Mouse (Mus musculus): ENCODE measurements around the gene Zfp661. TPM values are rescaled to one million over a fixed set of nuclear protein-coding genes. Genes with fewer than 3 reads are reported as not detected.
"Not testable (repeated sequence)": the region's sequence is repeated elsewhere in the genome, so short reads cannot be mapped to it uniquely, and the experiment has no call there.

Zfp661 gene
- polyA plus RNA-seq, 1 experiment from 2014 or later, result 11.0 TPM

- H3K4me3 ChIP-seq (replicated peaks; ENCODE audit: low read length), result no peak overlapping the region
- H3K27me3 ChIP-seq (replicated peaks; ENCODE audit: control insufficient read depth, insufficient read depth, low read length), result no peaks in the 10 kb centered on the region
- 96% methylated on average over 4 of the region's 4 CpGs for WGBS
- no peaks in the 10 kb centered on the region for H3K9me3 ChIP-seq (ENCODE audit: control insufficient read depth, low read length)
- H3K4me2 ChIP-seq (ENCODE audit: low read length), result no peak overlapping the region
- no peaks in the 10 kb centered on the region for H3K4me1 ChIP-seq (replicated peaks; ENCODE audit: control insufficient read depth, insufficient read depth, low read length)
- no peaks in the 10 kb centered on the region for H3K36me3 ChIP-seq (ENCODE audit: control insufficient read depth, insufficient read depth)
- ATAC-seq, result no peak
- no peak overlapping the region for H3K27ac ChIP-seq (ENCODE audit: low read length)
- no peak overlapping the region for H3K9ac ChIP-seq (replicated peaks; ENCODE audit: low read depth, low read length)
These were observed 25.4 kb upstream of the Zfp661 start for GRCm38 (mm10) chr2:127612288-127612687.

- no peak overlapping the region for H3K27ac ChIP-seq (ENCODE audit: low read length)
- no peaks in the 10 kb centered on the region for H3K4me1 ChIP-seq (replicated peaks; ENCODE audit: control insufficient read depth, insufficient read depth, low read length)
- no peak for ATAC-seq
- H3K9ac ChIP-seq (replicated peaks; ENCODE audit: low read depth, low read length), result no peak overlapping the region
- H3K4me3 ChIP-seq (replicated peaks; ENCODE audit: low read length), result no peak overlapping the region
- no peaks in the 10 kb centered on the region for H3K9me3 ChIP-seq (ENCODE audit: control insufficient read depth, low read length)
- no peaks in the 10 kb centered on the region for H3K27me3 ChIP-seq (replicated peaks; ENCODE audit: control insufficient read depth, insufficient read depth, low read length)
- 84% methylated on average over 4 of the region's 4 CpGs for WGBS
- H3K36me3 ChIP-seq (ENCODE audit: control insufficient read depth, insufficient read depth), result peaks cover 4% of the 10 kb centered on the region; the same call in 1 of the 2 replicates
- no peak overlapping the region for H3K4me2 ChIP-seq (ENCODE audit: low read length)
These were observed 24.5 kb upstream of the Zfp661 start for GRCm38 (mm10) chr2:127611386-127611785.

- no peak overlapping the region for H3K9ac ChIP-seq (replicated peaks; ENCODE audit: low read depth, low read length)
- H3K27me3 ChIP-seq (replicated peaks; ENCODE audit: control insufficient read depth, insufficient read depth, low read length), result no peaks in the 10 kb centered on the region
- peaks cover 13% of the 10 kb centered on the region; the same call in 1 of the 2 replicates for H3K36me3 ChIP-seq (ENCODE audit: control insufficient read depth, insufficient read depth)
- no peak for ATAC-seq
- no peak overlapping the region for H3K27ac ChIP-seq (ENCODE audit: low read length)
- H3K9me3 ChIP-seq (ENCODE audit: control insufficient read depth, low read length), result no peaks in the 10 kb centered on the region
- 4% methylated on average over 5 of the region's 5 CpGs for WGBS
- H3K4me2 ChIP-seq (ENCODE audit: low read length), result no peak overlapping the region
- no peaks in the 10 kb centered on the region for H3K4me1 ChIP-seq (replicated peaks; ENCODE audit: control insufficient read depth, insufficient read depth, low read length)
- no peak overlapping the region for H3K4me3 ChIP-seq (replicated peaks; ENCODE audit: low read length)
These were observed 22.1 kb upstream of the Zfp661 start for GRCm38 (mm10) chr2:127608986-127609385.

GRCm38 (mm10) chr2:127608234-127608633 is 21.3 kb upstream of the Zfp661 start:
- no peaks in the 10 kb centered on the region for H3K9me3 ChIP-seq (ENCODE audit: control insufficient read depth, low read length)
- peak; percentile 47 for ATAC-seq
- no peaks in the 10 kb centered on the region for H3K27me3 ChIP-seq (replicated peaks; ENCODE audit: control insufficient read depth, insufficient read depth, low read length)
- H3K4me2 ChIP-seq (ENCODE audit: low read length), result no peak overlapping the region
- no peak overlapping the region for H3K27ac ChIP-seq (ENCODE audit: low read length)
- H3K4me1 ChIP-seq (replicated peaks; ENCODE audit: control insufficient read depth, insufficient read depth, low read length), result no peaks in the 10 kb centered on the region
- WGBS, result 47% methylated on average over 3 of the region's 3 CpGs
- no peak overlapping the region for H3K9ac ChIP-seq (replicated peaks; ENCODE audit: low read depth, low read length)
- H3K4me3 ChIP-seq (replicated peaks; ENCODE audit: low read length), result no peak overlapping the region
- peaks cover 13% of the 10 kb centered on the region; the same call in 1 of the 2 replicates for H3K36me3 ChIP-seq (ENCODE audit: control insufficient read depth, insufficient read depth)

GRCm38 (mm10) chr2:127605203-127605602 is 18.3 kb upstream of the Zfp661 start:
- Histone ChIP-seq H3K27me3 (replicated peaks; ENCODE audit: control insufficient read depth, insufficient read depth, low read length) (no peaks in the 10 kb centered on the region), H3K9me3 (ENCODE audit: control insufficient read depth, low read length) (no peaks in the 10 kb centered on the region), H3K9ac (replicated peaks; ENCODE audit: low read depth, low read length) (no peak overlapping the region), H3K4me3 (replicated peaks; ENCODE audit: low read length) (no peak overlapping the region), H3K27ac (ENCODE audit: low read length) (no peak overlapping the region), H3K36me3 (ENCODE audit: control insufficient read depth, insufficient read depth) (peaks cover 34% of the 10 kb centered on the region), H3K4me1 (replicated peaks; ENCODE audit: control insufficient read depth, insufficient read depth, low read length) (no peaks in the 10 kb centered on the region), H3K4me2 (ENCODE audit: low read length) (no peak overlapping the region)
- 88% methylated on average over 3 of the region's 3 CpGs for WGBS
- ATAC-seq, result no peak

- not testable (repeated sequence) for H3K9me3 ChIP-seq (ENCODE audit: control insufficient read depth, low read length); H3K4me1 ChIP-seq (replicated peaks; ENCODE audit: control insufficient read depth, insufficient read depth, low read length); H3K4me2 ChIP-seq (ENCODE audit: low read length); H3K27ac ChIP-seq (ENCODE audit: low read length); H3K27me3 ChIP-seq (replicated peaks; ENCODE audit: control insufficient read depth, insufficient read depth, low read length); H3K4me3 ChIP-seq (replicated peaks; ENCODE audit: low read length); H3K9ac ChIP-seq (replicated peaks; ENCODE audit: low read depth, low read length); ATAC-seq
- peaks cover 47% of the 10 kb centered on the region for H3K36me3 ChIP-seq (ENCODE audit: control insufficient read depth, insufficient read depth)
- 97% methylated on average over 5 of the region's 8 CpGs for WGBS
These were observed 16.5 kb upstream of the Zfp661 start for GRCm38 (mm10) chr2:127603383-127603782.

GRCm38 (mm10) chr2:127590840-127591239 is 3.9 kb upstream of the Zfp661 start:
- 89% methylated on average over 4 of the region's 4 CpGs for WGBS
- Histone ChIP-seq H3K4me2 (ENCODE audit: low read length) (no peak overlapping the region), H3K36me3 (ENCODE audit: control insufficient read depth, insufficient read depth) (peaks cover 19% of the 10 kb centered on the region), H3K4me3 (replicated peaks; ENCODE audit: low read length) (no peak overlapping the region), H3K27me3 (replicated peaks; ENCODE audit: control insufficient read depth, insufficient read depth, low read length) (no peaks in the 10 kb centered on the region), H3K27ac (ENCODE audit: low read length) (no peak overlapping the region), H3K9ac (replicated peaks; ENCODE audit: low read depth, low read length) (no peak overlapping the region), H3K4me1 (replicated peaks; ENCODE audit: control insufficient read depth, insufficient read depth, low read length) (peaks cover 16% of the 10 kb centered on the region), H3K9me3 (ENCODE audit: control insufficient read depth, low read length) (no peaks in the 10 kb centered on the region)
- no peak for ATAC-seq

- no peak overlapping the region for H3K9ac ChIP-seq (replicated peaks; ENCODE audit: low read depth, low read length)
- H3K4me2 ChIP-seq (ENCODE audit: low read length), result no peak overlapping the region
- H3K36me3 ChIP-seq (ENCODE audit: control insufficient read depth, insufficient read depth), result peaks cover 12% of the 10 kb centered on the region
- 79% methylated on average over 15 of the region's 15 CpGs for WGBS
- H3K27ac ChIP-seq (ENCODE audit: low read length), result no peak overlapping the region
- H3K4me3 ChIP-seq (replicated peaks; ENCODE audit: low read length), result no peak overlapping the region
- ATAC-seq, result no peak
- peaks cover 16% of the 10 kb centered on the region for H3K4me1 ChIP-seq (replicated peaks; ENCODE audit: control insufficient read depth, insufficient read depth, low read length)
- H3K27me3 ChIP-seq (replicated peaks; ENCODE audit: control insufficient read depth, insufficient read depth, low read length), result no peaks in the 10 kb centered on the region
- no peaks in the 10 kb centered on the region for H3K9me3 ChIP-seq (ENCODE audit: control insufficient read depth, low read length)
These were observed 3.3 kb upstream of the Zfp661 start for GRCm38 (mm10) chr2:127590204-127590603.

GRCm38 (mm10) chr2:127588897-127589296 is 2.0 kb upstream of the Zfp661 start:
- no peak overlapping the region for H3K9ac ChIP-seq (replicated peaks; ENCODE audit: low read depth, low read length)
- no peaks in the 10 kb centered on the region for H3K27me3 ChIP-seq (replicated peaks; ENCODE audit: control insufficient read depth, insufficient read depth, low read length)
- peaks cover 22% of the 10 kb centered on the region for H3K4me1 ChIP-seq (replicated peaks; ENCODE audit: control insufficient read depth, insufficient read depth, low read length)
- peaks cover 8% of the 10 kb centered on the region for H3K36me3 ChIP-seq (ENCODE audit: control insufficient read depth, insufficient read depth)
- no peak overlapping the region for H3K4me2 ChIP-seq (ENCODE audit: low read length)
- no peaks in the 10 kb centered on the region for H3K9me3 ChIP-seq (ENCODE audit: control insufficient read depth, low read length)
- H3K4me3 ChIP-seq (replicated peaks; ENCODE audit: low read length), result no peak overlapping the region
- no peak overlapping the region for H3K27ac ChIP-seq (ENCODE audit: low read length)
- no peak for ATAC-seq
- 86% methylated on average over 9 of the region's 9 CpGs for WGBS

GRCm38 (mm10) chr2:127587514-127587844 is 585 bp upstream of the Zfp661 start:
- Histone ChIP-seq H3K9me3 (ENCODE audit: control insufficient read depth, low read length) (no peaks in the 10 kb centered on the region), H3K4me1 (replicated peaks; ENCODE audit: control insufficient read depth, insufficient read depth, low read length) (peaks cover 29% of the 10 kb centered on the region), H3K36me3 (ENCODE audit: control insufficient read depth, insufficient read depth) (peaks cover 3% of the 10 kb centered on the region; the same call in 1 of the 2 replicates), H3K27ac (ENCODE audit: low read length) (peak overlapping the region; percentile 95), H3K4me3 (replicated peaks; ENCODE audit: low read length) (peak overlapping the region; percentile 97), H3K4me2 (ENCODE audit: low read length) (peak overlapping the region; percentile 71), H3K27me3 (replicated peaks; ENCODE audit: control insufficient read depth, insufficient read depth, low read length) (no peaks in the 10 kb centered on the region), H3K9ac (replicated peaks; ENCODE audit: low read depth, low read length) (peak overlapping the region; percentile 96)
- ATAC-seq, result peak; percentile 22; the same call in 1 of the 2 replicates
- under 1% methylated on average over 22 of the region's 22 CpGs for WGBS
